Mouse (Mus musculus) retina, postnatal 7 days (tissue): ENCODE measurements at regions not wholly inside any gene's neighbourhood (a gene's known extent, or its start where the extent isn't known, plus 50 kb on each side); places are given as distances from the start of the nearest gene placed in this dataset.

Experiments
- DNase-seq: peaks from one replicate; pipeline ENCODE4 v3.0.0-alpha.2; 2012; ENCODE audit warnings: low read depth, low spot score

DNA sequence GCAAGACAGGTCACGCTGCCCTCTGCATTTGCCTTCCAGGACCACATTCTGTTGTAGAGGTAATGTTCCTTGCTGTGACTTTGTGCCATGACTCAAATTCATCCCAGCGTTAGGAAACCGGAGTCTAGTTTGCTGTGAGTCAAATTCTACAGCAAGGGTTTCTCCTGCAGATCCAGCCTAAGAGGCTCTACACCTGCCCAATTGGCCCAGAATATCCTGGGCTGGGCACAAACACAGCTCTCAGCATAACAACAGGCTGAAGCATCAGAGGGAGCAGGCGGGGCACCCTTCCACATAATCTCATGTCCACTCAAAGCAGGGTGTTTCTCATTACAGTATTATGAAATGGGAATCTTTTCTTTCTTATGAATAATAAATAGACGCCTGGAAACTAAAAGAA, 220.2 kb upstream of the Pard3b start:
- DNase-seq: no peak

DNA sequence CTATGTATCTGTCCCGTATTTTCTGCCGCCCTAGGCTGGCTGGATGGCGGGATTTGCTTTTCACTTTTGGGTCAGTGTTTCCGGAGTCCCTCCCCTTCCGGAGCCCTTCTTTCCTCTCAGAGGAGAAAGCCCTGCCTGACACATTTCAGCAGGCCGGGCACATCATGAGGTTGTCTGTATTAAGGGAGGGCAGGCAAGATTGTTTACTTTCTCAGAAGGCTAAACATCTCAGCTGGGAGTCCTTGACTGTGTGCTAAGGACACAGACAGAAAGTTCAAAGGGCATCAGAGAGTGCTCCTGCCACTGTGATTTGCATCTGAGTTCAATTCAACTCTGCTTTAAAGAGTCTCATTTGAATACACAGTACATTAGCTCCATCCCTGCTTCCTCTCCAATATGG, 218.8 kb upstream of the Pard3b start:
- no peak for DNase-seq

DNA sequence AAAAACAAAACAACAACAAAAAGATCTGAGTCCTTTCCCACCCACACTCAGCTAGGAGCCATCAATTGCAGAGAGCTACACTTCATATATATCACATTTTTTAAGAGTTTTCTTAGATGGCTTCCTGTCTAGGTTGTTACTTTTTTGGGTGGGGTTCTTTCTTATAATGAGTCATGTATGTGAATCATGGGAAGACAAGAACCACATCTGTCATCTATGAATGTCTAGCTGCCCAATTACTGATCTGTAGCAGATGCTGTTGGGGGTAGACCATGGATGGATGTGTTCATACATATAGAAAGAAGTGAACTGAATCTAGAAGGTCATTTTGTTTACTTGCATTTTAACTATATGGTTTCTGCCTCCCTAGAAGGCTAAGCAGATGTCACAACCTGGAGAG, 215.4 kb upstream of the Pard3b start:
- no peak for DNase-seq

DNA sequence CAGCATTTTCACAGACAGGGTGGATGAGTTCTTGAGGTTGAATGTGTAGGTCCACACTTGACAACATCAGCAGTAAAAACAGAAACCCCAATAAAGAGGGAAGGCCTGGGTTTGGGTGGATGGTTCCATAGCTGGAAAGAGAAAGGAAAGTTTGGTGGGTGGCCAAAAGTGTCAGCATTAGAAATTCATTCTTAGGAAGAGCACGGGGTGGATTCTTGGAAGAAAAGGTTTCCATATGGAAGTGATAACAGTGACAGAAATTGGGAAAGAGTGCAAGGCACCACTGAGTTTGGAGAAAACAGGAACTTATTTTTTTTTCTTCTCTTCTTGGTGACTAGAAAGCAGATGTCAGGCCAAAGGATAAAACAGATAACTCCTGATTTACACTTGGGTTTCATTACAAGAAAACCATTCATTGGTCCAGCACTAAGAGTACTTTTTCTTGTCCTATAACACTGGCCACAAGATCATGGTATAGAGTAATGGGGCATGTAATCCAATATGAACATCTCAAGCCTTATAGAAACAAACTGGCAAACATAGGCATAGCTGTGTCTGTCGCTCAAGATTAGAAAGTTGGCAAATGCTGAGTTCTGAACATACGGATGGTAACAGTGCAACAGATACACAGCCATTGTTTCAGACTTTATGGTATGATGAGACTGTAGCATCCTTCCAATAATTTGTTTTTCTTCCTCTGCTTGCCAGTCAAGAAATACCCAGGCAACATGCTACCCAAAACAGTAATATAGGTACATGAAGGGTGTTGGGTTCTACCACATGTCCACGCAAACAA, 209.7 kb upstream of the Pard3b start:
- DNase-seq: no peak

DNA sequence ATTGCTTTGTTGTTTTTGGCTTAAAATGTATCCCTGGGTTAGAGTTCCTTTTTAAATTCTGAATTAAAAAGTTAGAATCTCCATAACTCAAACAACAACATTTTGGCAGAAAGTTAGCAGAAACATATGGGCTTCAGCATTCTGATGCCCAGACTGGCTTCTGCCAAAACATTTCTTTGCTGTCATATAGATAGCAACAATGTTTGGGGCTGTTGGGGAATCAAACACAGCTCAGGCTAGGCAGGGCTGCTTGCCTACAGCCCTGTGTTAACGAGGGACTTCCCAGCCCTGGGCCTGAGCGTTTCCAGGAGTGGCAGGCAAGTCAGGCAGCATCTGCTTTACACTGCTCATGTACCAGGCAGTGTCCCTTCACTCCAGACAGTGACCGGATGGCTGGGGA, 201.0 kb upstream of the Pard3b start:
- DNase-seq: no peak

DNA sequence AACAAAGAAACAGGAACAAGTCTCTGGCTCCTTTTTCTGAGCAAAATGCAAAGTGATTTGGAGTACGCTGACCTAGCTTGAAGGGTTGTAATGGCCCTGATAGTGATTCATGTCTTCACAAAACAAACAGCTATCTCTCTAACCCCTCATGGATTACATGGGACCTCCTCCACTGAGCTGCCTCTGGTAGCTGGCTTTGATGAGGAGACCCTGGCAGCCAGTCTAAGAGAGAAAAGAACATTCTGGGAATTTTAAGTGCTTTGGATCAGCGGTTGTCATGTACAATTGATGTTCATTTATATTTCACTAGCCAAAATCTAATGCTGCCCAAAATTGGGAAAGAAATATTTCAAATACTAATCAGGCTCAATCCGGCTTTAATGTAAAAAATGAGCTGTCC, 177.2 kb upstream of the Pard3b start:
- no peak for DNase-seq

DNA sequence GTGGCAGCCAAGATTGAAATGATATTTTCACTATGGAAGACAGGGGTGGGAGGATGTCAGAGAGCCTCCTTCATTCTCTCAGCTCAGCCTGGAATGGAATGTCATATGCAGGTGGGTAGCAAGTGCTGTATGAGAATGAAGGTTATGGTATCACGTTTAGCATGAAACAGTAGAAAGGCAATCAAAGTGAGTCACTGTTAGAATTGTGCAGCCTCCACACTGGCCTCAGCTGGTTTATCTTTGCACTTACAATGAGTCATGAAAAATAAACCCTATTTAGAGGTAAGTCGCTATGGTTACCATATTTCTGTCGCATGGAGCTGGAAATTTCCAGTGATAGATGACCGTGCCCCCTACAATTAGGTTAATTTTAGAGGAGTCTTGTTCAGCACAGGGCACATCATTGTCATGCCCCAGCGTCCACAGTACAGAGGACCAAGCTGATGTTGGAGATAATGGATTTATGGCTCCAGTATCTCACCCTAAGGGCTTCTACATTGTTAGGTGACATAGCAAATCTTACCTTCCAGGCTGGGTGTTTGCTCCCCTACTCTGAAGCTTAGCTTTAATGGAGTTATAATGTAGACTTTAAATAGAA, 167.9 kb upstream of the Pard3b start:
- no peak for DNase-seq

DNA sequence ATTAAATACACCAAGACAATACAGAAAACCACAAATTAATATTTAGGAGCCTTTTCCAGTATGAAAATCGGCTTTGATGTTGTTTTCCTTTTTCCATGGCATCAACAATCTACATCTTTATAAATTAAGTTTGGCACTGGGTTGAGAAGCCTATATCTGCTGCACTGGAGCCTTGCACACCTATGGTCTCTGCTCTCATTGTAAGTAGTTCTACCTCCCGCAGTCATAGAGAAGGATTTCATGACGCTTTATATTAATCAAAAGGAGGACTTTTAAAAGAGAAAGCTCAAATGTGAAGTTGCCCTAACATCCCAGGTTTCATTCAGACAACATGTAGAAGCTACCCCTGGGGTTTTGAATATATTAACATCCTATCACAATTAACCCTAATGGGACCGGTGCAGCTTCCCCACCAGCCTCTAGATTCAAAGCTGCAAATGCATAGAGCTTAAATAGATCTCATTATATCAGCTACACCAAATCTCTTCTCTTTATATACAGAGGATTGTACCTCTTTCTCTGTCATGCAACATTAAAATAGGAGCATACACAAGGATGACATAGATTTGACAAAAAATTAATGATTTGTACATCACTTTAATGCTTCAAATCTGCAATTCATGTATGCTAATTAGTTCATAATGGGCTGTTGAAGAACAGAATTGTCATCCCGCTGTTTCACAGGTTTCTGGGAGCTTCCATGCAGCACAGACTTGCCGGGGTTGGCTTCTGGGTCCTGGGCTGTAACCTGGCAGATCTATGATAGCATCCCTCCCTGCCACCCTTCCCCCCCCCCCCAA, 166.6 kb upstream of the Pard3b start:
- no peak for DNase-seq

DNA sequence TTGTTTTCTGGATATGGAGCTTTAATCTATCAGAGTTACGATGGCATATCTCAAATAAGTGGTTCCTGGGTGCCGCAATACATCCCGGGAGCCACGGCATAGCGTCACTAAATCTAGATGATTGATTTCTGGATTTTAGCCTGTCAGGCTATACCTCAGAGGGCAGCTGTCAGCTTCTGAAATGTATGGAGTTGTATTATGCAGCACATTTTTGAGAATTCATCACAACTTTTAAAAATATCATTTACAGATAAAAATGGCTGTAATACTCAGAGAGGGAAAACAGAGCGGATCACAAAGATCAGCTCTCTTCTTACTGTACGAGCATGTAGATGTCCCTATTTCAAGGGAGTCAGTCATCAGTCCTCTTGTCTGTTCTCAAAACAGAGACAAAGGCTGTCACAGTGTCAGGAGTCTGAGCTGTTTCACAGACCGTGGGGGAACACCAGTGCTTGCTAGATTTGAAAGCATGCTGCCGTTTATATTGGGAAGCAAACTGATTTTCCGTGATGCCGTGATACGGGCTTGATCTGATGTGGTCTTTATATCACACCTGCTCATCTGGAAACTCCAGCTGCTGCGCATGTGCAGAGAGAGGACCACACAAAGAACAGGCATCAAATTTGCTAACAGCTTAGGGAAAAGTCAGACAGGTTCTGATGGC, 165.9 kb upstream of the Pard3b start:
- DNase-seq: no peak

DNA sequence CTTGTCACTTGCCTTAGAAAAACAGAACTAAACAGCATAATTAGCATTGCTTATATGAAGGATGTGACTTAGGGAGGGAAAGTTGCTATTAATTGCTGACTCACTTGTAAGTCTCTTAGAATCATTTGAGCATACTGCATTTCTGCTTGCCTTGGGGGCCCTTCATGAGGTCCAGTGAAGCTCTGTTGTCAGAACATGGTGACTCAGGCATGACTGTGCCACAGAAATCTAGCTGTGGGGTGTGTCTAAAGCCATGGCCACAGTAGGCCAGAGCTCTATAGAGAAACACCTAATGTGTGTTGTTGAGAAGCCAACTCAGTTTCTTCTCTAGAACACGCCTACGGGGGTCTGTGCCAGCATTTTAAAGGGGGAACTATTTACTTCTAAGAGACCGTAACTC, 153.2 kb upstream of the Pard3b start:
- no peak for DNase-seq

DNA sequence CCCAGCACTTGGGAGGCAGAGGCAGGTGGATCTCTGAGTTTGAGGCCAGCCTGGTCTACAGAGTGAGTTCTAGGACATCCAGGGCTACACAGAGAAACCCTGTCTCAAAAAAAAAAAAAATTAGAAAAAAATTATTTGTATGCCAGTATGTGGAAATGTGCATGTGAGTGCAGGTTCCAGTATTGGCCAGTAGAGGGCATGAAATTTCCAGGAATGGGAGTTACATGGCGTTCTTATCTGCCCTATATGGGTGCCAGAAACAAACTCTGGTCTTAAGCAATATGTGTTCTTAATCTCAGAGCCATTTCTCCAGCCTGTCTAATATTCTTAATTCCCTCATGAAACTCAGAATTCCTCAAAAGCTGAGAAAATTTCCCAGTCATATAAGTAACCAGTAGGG, 113.7 kb upstream of the Pard3b start:
- no peak for DNase-seq

DNA sequence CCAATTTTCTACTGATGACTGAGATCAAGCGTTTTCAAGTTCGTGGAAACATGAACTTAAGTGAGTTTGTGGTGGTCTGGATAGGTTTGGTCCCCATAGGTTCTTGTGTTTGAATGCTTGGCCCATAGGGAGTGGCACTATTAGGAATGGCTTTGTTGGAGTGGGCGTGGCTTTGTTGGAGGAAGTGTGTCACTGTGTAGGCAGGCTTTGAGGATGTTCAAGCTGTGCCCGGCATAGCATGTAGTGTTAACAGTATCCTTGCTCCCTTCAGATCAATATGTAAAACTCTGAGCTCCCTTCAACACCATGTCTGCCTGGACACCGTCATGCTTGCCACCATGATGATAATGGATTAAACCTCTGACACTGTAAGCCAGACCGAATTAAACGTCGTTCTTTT, 112.7 kb upstream of the Pard3b start:
- no peak for DNase-seq

DNA sequence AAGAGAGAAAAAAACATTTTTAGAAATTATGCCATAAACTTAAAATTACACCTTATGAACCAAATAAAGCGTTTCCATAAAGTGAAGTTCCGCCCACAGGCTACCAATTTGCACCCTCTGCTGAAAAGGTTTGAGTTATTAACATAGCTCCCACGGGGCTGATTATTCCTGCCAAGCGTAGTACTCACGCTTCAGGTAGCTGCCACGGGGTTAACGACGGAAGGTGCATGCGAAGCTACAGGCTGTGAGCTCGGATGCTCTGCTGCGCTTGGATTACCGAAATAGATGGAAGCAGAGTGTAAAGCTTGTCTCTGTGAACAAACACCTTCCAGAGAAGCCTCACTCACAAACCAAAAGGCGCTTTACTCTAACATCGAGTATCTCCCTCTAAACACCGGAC, 109.9 kb upstream of the Pard3b start:
- no peak for DNase-seq

DNA sequence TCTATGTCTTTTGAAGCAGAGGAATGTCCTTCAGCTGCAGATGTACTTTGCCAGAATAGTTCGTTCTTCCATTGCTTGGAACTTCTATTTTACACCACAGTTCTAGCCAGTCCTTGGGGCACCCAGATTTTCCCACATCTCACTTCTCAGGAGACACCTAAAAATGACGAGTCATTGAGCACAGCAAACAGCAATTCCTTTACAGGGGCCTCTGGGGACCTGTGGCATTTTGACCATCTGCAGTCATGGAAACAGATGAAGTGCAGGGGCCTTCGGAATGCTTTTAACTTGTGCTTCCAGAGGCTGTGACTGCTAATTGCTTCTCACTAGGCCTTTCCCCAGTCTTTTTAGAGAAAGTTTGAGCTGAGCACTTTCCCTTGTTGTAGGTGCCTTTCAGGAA, 108.5 kb upstream of the Pard3b start:
- no peak for DNase-seq

DNA sequence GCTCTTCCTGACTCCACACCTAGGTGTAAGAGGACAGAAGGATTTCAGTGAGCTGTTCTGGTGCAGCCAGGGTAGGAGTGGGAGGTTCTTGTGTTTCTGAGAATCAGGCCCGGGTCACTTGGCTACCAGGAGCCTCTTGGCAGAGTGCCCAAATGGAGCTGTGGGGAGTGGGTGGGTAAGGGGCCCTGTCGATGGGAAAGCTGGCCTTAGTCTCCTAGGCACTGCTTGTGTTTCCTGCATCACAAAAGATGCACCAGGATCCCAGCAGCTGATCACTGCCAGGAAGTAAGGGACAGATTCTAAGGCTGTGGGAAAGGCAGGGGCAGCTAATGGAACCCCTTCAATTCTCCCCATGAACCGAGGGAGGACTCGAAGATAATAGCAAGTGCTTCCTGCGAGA, 107.1 kb upstream of the Pard3b start:
- peak; percentile 8 for DNase-seq

DNA sequence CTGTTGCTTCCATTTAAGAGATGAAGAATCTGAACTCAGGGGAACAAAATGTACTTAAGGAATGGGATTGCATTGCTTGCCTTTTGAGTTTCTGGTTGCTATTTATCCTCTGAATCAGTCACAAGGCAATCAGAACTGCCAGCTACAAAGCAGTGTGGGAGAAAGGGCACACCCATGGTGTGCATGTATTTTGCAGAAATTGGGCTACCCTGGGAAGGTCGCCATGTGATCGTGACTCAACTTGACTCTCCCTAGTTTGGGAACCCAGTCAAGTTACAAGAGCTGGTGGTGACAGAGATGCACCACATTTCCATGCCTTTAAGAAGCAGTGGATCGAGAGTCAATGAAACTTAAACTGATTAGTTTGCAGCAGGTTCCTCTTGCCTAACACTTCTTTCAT, 98.5 kb upstream of the Pard3b start:
- no peak for DNase-seq

DNA sequence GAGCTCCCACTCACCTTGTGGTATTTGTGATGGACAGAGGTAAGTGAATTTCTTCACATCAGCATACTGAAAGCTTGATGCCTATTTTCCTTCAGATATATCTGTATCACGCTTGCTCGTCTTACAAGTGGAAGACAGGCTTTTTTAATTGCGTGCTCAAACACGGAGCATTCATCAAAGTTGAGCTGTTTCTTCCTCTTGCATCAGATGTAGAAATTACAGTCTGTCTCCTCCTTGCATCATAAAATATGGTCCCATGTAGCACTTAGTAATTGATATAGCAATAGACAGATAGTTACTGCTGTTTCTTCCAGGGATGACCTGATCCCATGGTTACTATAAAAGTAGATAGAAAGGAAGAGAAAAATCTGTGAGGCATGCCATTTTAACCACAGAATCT, 97.5 kb upstream of the Pard3b start:
- no peak for DNase-seq

DNA sequence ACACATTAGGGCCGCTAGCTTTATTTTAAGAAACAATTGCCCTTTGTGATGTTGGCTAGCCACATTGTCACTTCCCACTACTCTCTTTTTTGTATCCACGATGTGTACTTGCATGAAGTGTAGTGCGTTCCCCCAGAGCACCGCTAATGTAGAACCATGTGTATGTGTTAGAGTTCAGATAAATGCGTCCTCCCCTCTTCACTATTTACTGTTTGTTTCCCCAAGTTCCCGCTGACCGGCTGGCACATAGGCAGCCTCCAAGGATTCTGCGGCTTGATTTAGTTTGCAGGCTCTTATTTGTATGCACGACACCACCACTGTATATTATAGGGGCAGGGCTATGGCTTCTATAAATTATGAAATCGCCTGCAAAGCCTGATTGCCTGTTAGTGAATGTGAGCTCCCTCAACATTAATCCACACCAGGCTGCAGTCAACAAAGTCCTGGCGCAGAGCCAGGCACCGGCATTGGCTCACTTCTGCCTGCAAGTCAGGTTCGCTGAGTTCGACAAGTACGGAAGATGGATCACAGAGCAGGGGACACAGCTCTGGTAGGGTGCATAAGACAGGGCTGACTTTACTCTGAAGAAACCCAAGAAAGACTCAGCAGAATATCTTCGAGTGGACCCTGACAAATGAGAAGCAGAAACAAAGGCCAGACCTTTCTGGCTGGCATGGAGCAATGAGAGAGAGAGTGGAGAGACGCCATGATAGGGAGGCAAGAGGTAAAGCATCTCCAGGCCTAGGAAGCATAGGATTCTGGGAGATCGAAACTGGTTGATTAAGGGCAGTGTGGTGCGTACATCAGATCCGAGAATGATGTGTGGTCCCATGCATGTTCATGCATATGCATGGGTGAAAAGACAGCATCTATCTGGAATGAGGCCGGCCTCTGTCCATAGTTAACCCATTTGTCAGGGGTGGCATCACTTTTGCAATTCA, 85.8 kb upstream of the Pard3b start:
- DNase-seq: peak; percentile 16

DNA sequence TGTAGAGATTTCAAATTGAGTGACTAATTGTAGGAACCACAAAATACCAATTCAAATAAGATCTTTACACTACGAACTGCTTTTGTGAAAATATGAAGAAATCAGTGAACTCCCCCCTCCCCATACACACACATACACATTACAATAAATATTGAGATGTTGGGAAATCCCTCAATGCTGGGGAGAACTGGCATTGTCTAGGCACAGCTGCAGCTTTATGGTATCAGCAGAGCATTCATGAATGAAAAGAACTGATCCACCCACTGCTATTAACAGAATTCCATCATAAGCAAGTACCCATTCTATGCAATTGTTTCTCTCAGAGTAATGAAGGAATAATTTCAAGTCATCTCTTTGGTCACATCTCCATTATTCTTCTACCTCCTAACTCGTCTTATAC, 79.1 kb upstream of the Pard3b start:
- DNase-seq: no peak

DNA sequence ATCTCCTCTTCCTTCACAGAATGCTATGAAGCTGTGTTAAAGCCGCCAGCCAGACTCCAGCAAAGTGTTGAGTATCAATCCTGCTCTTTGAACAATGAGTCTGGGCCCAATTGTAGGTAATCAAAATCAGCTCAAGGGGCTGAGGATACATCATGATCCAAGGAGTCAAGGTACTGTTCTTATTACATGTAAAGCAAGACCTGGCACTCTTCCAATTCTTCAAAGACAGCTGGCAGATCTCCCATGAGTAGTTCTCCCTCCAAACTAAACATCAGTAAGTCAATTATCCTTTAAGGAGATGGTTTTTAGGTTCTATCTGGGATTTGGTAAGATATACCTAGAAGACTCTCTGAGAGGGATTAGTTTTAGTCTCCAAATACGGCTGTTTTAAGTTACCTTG, 76.5 kb upstream of the Pard3b start:
- DNase-seq: no peak

DNA sequence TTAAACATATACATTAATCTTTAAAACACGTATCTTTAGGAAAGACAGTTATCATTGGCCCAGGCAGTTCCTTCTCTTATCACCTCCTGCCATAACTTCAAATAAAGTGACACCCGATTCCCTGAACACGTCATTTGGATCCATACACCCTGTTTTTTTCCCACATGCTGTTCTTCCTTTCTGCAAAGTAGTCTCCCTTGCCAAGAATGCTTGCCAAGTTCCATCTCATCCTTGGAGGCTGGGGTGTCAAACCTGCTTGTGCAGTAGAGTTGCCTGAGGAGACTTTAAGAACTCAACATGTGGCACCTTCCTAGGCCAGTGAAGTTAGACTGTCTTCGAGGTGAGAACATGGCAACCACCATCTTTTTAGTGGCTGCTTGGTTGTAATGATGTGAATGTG, 73.2 kb upstream of the Pard3b start:
- DNase-seq: no peak
